Mouse (Mus musculus): ENCODE results near the gene Cflar. TPM values are rescaled to one million over a fixed set of nuclear protein-coding genes. Genes with fewer than 3 reads are reported as not detected.

The Cflar gene
- total and polyA plus RNA-seq, 3 experiments: 35.7 to 81.1 (median 49.2) TPM

- Histone ChIP-seq H3K4me1 (ENCODE audit: control insufficient read depth in 1 of 2, insufficient read depth in 2 of 2) (peaks cover 16 to 75% of the 10 kb centered on the region in 2 experiments), H3K36me3 (replicated peaks in 1 of 2; ENCODE audit: control insufficient read depth in 1 of 2, insufficient read depth in 1 of 2, low read length in 1 of 2) (peaks cover 15 to 37% of the 10 kb centered on the region in 2 experiments)
Measured at GRCm38 (mm10) chr1:58720090-58720489, 8.8 kb downstream of the Cflar start.

DNA sequence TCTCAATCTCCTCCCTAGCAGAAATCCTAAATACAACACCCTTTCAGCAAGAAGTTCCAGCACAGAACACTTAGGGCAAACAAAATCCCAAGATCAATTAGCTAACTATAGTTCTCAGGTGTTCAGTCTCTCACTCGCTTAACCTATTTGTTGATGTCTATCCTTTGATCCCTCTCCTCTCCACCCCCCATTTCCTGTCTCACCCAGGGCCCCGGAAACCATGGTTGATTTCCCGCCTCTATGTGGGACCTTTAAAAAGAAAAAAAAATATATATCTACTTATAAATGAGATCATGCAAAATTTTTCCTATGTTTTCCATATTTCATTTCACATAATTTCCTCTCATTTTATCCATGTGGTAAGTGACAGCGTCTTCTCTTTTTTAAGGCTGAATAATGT lies 9.7 kb downstream of the Cflar start:
- peak overlapping the region; percentile 99 for H3K27ac ChIP-seq (ENCODE audit: insufficient read depth, low read depth)
- H3K79me2 ChIP-seq (replicated peaks; ENCODE audit: control insufficient read depth, extremely low read depth, insufficient read depth, poor library complexity, severe bottlenecking): peaks cover 5% of the 10 kb centered on the region
- no peaks in the 10 kb centered on the region for H3K9me3 ChIP-seq (replicated peaks; ENCODE audit: low read length)
- TF ChIP-seq ZNF384 (IDR thresholded peaks at IDR 0.05; ENCODE audit: low read depth, low read length) (peak; percentile 54), MEF2A (IDR thresholded peaks at IDR 0.05; ENCODE audit: borderline replicate concordance, low read depth, low read length) (0 out of 2 replicates have a peak, but pooled peaks have one; percentile 5), SIN3A (IDR thresholded peaks at IDR 0.05; ENCODE audit: low read length) (peak; percentile 52; the same call in 1 of the 2 replicates), MAZ (IDR thresholded peaks at IDR 0.05; ENCODE audit: low read depth, low read length) (no peak), GABPA (IDR thresholded peaks at IDR 0.05; ENCODE audit: insufficient replicate concordance, low read depth, low read length) (no peak), JUN (IDR thresholded peaks at IDR 0.05; ENCODE audit: insufficient read depth, low read depth, low read length) (no peak), RAD21 (IDR thresholded peaks at IDR 0.05; ENCODE audit: low read depth, low read length) (no peak)
- peak overlapping the region; percentile 85 for H3K4me2 ChIP-seq (ENCODE audit: insufficient read depth, low read depth, poor library complexity, severe bottlenecking)
- H3K4me1 ChIP-seq (ENCODE audit: control insufficient read depth in 1 of 2, insufficient read depth in 2 of 2): peaks cover 18 to 71% of the 10 kb centered on the region in 2 experiments
- H3K4me3 ChIP-seq (replicated peaks in 1 of 3; ENCODE audit: low read depth in 2 of 3, low read length in 2 of 3, poor library complexity in 1 of 3): no peak overlapping the region
- in situ Hi-C loops (cut with MboI; ENCODE audit: low pct_ligation_motif_present, low pct_unique_long_range_greater_than_20kb, low sequenced_read_pairs) (no loop called here), dilution Hi-C loops (cut with MboI; ENCODE audit: extremely low pct_ligation_motif_present, extremely low pct_unique_long_range_greater_than_20kb, low sequenced_read_pairs) (no loop called here)
- H3K36me3 ChIP-seq (replicated peaks in 1 of 2; ENCODE audit: control insufficient read depth in 1 of 2, insufficient read depth in 1 of 2, low read length in 1 of 2): peaks cover 12 to 31% of the 10 kb centered on the region in 2 experiments
- peak overlapping the region; percentile 91 for H3K9ac ChIP-seq (ENCODE audit: insufficient read depth, low read depth)
- DNase-seq (ENCODE audit: extremely low read depth): no peak
- H3K27me3 ChIP-seq (replicated peaks): no peaks in the 10 kb centered on the region

More at GRCm38 (mm10) chr1:58720090-58720489, 8.8 kb downstream of the Cflar start:
- Histone ChIP-seq H3K27ac (ENCODE audit: insufficient read depth, low read depth) (peak overlapping the region; percentile 76), H3K79me2 (replicated peaks; ENCODE audit: control insufficient read depth, extremely low read depth, insufficient read depth, poor library complexity, severe bottlenecking) (peaks cover 11% of the 10 kb centered on the region), H3K9ac (ENCODE audit: insufficient read depth, low read depth) (no peak overlapping the region), H3K4me2 (ENCODE audit: insufficient read depth, low read depth, poor library complexity, severe bottlenecking) (peak overlapping the region; percentile 85; the same call in 1 of the 2 replicates), H3K9me3 (replicated peaks; ENCODE audit: low read length) (no peaks in the 10 kb centered on the region), H3K27me3 (replicated peaks) (no peaks in the 10 kb centered on the region), H3K4me3 (replicated peaks in 1 of 3; ENCODE audit: low read depth in 2 of 3, low read length in 2 of 3, poor library complexity in 1 of 3) (no peak overlapping the region)
- dilution Hi-C loops (cut with MboI; ENCODE audit: extremely low pct_ligation_motif_present, extremely low pct_unique_long_range_greater_than_20kb, low sequenced_read_pairs) (no loop called here), in situ Hi-C loops (cut with MboI; ENCODE audit: low pct_ligation_motif_present, low pct_unique_long_range_greater_than_20kb, low sequenced_read_pairs) (no loop called here)
- no peak for DNase-seq (ENCODE audit: extremely low read depth)
- TF ChIP-seq POLR2AphosphoS2 (IDR thresholded peaks at IDR 0.05; ENCODE audit: low read depth, low read length) (0 out of 2 replicates have a peak, but pooled peaks have one; percentile 4), UBTF (IDR thresholded peaks at IDR 0.05; ENCODE audit: low read depth, low read length) (no peak), JUN (IDR thresholded peaks at IDR 0.05; ENCODE audit: insufficient read depth, low read depth, low read length) (no peak), NELFE (IDR thresholded peaks at IDR 0.05; ENCODE audit: low read depth, low read length) (no peak), KAT2A (IDR thresholded peaks at IDR 0.05; ENCODE audit: insufficient replicate concordance, low read length) (no peak), MXI1 (IDR thresholded peaks at IDR 0.05; ENCODE audit: low read depth, low read length) (no peak), POLR2A (IDR thresholded peaks at IDR 0.05; ENCODE audit: low read depth, low read length) (0 out of 2 replicates have a peak, but pooled peaks have one; percentile 23), NRF1 (IDR thresholded peaks at IDR 0.05; ENCODE audit: low read depth, low read length) (no peak), TCF12 (IDR thresholded peaks at IDR 0.05; ENCODE audit: low read depth, low read length) (no peak), ZNF384 (IDR thresholded peaks at IDR 0.05; ENCODE audit: low read depth, low read length) (no peak), ZC3H11A (IDR thresholded peaks at IDR 0.05; ENCODE audit: low read depth, low read length) (no peak)

Data from CH12.LX (cell line).